Mouse (Mus musculus): ENCODE measurements around the gene Il2ra. TPM values are rescaled to one million over a fixed set of nuclear protein-coding genes. Genes with fewer than 3 reads are reported as not detected.

Il2ra gene
- polyA plus RNA-seq, 1 experiment from 2014 or later = not detected

Other genes with a start within 250 kb of the Il2ra start
- gene Pfkfb3, start 88.7 kb upstream of the Il2ra start, polyA plus RNA-seq (2014; fragmentation: Nextera tagmentation; extraction: Ambion mirVana) = 11.7 and 13.8 TPM in 2 replicates
- 205 and 214 TPM in 2 replicates for gene Rbm17, start 38.7 kb upstream of the Il2ra start, polyA plus RNA-seq (2014; fragmentation: Nextera tagmentation; extraction: Ambion mirVana)
- not detected in 2 replicates for gene Gm17490, start 16.5 kb upstream of the Il2ra start, polyA plus RNA-seq (2014; fragmentation: Nextera tagmentation; extraction: Ambion mirVana)
- 0.17 and 0.84 TPM in 2 replicates for gene Il15ra, start 62.5 kb downstream of the Il2ra start, polyA plus RNA-seq (2014; fragmentation: Nextera tagmentation; extraction: Ambion mirVana)
- gene Fbh1, start 134.8 kb downstream of the Il2ra start, polyA plus RNA-seq (2014; fragmentation: Nextera tagmentation; extraction: Ambion mirVana) = 136 and 139 TPM in 2 replicates
- gene Ankrd16, start 135.1 kb downstream of the Il2ra start, polyA plus RNA-seq (2014; fragmentation: Nextera tagmentation; extraction: Ambion mirVana) = 29.5 and 29.8 TPM in 2 replicates

All from limb, embryonic 11.5 days (tissue).